Mouse (Mus musculus) urinary bladder, postnatal 36 days (tissue): ENCODE results near the gene Pdgfa.

Experiments used
- DNase-seq, 2 experiments: peaks; one replicate each; pipeline ENCODE4 v3.0.0; 2022; ENCODE audit warnings: low spot score in 2 of 2, mixed read lengths in 1 of 2

Pdgfa gene

GRCm38 (mm10) chr5:138953986-138954385 lies 43.2 kb downstream of the Pdgfa start:
- no peak for DNase-seq

GRCm38 (mm10) chr5:138952969-138953368 lies 44.2 kb downstream of the Pdgfa start:
- DNase-seq, result no peak

- DNase-seq, result no peak
These were observed 45.9 kb downstream of the Pdgfa start for GRCm38 (mm10) chr5:138951305-138951704.

GRCm38 (mm10) chr5:138949165-138949564 lies 48.0 kb downstream of the Pdgfa start:
- no peak for DNase-seq

GRCm38 (mm10) chr5:138948031-138948980 lies 48.9 kb downstream of the Pdgfa start:
- peak in 1 of 2 experiments; percentile 26 for DNase-seq

GRCm38 (mm10) chr5:138947487-138947886 lies 49.7 kb downstream of the Pdgfa start:
- DNase-seq, result no peak

- no peak for DNase-seq
These were observed 50.2 kb downstream of the Pdgfa start for GRCm38 (mm10) chr5:138946931-138947330.

GRCm38 (mm10) chr5:138945011-138945410 lies 52.2 kb downstream of the Pdgfa start:
- no peak for DNase-seq

GRCm38 (mm10) chr5:138944551-138944950 lies 52.6 kb downstream of the Pdgfa start:
- DNase-seq, result no peak

GRCm38 (mm10) chr5:138941842-138942241 lies 55.3 kb downstream of the Pdgfa start:
- DNase-seq, result no peak

- no peak for DNase-seq
These were observed 56.6 kb downstream of the Pdgfa start for GRCm38 (mm10) chr5:138940576-138940975.

- DNase-seq, result no peak
These were observed 58.5 kb downstream of the Pdgfa start for GRCm38 (mm10) chr5:138938572-138939163.

- no peak for DNase-seq
These were observed 60.6 kb downstream of the Pdgfa start for GRCm38 (mm10) chr5:138936399-138937089.

- DNase-seq, result no peak
These were observed 62.6 kb downstream of the Pdgfa start for GRCm38 (mm10) chr5:138934540-138934939.

- no peak for DNase-seq
These were observed 64.4 kb downstream of the Pdgfa start for GRCm38 (mm10) chr5:138932460-138933432.

- no peak for DNase-seq
These were observed 65.3 kb downstream of the Pdgfa start for GRCm38 (mm10) chr5:138931836-138932235.

GRCm38 (mm10) chr5:138929879-138930507 lies 67.2 kb downstream of the Pdgfa start:
- peak; percentile 18 to 30 for DNase-seq
